Mouse (Mus musculus): ENCODE data around the gene Spty2d1. TPM values are rescaled to one million over a fixed set of nuclear protein-coding genes. Genes with fewer than 3 reads are reported as not detected.

Gene Spty2d1
- polyA plus RNA-seq, 1 experiment: 14.8 TPM

DNA sequence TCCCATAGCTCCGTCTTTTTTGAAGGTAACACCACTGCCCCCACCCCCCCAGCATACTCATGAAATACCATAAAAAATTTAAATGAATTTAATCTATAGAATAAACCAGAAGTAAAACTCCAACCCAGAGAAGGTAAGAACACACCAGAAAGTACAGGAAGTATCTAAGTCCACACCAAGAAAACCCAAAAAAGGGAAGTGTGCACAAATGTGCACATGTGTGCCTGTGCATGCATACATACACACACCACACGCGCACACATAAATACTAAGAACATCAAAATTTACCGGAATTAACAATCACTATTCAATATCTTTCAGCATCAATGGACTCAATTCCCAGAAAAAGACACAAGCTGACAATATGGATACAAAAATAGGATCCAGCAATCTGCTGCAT is 38.3 kb downstream of the Spty2d1 start:
- no peak for TF ChIP-seq CTCF (IDR thresholded peaks at IDR 0.05; ENCODE audit: low read depth, low read length)
- TF ChIP-seq POLR2A (IDR thresholded peaks at IDR 0.05; ENCODE audit: borderline replicate concordance, low read depth, low read length): no peak
- H3K4me3 ChIP-seq (ENCODE audit: insufficient read depth, low read length): no peak overlapping the region
- no peaks in the 10 kb centered on the region for H3K4me1 ChIP-seq (ENCODE audit: control insufficient read depth, insufficient read depth, low read length)
- H3K27ac ChIP-seq (ENCODE audit: insufficient read depth, low read depth, low read length): no peak overlapping the region

DNA sequence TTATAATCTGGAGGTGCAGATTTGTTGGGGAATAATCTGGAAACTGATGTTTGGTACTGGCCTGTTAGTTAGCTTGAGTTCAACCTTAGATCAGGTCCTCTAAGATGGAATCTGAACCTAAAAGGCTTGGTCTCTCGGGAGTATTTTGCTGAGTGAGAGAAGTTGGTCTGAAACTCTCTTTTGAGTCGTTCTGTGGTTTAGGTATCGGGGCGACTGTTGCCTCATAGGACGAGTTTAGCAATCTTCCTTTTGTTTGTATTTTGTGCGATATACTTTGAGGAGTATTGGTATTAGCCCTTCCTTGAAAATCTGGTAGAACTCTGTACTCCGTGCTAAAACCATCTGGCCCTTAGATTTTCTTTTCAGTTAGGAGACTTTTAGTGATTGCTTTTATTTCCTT is 44.1 kb downstream of the Spty2d1 start:
- peaks cover 7% of the 10 kb centered on the region for H3K4me1 ChIP-seq (ENCODE audit: control insufficient read depth, insufficient read depth, low read length)
- H3K4me3 ChIP-seq (ENCODE audit: insufficient read depth, low read length): no peak overlapping the region
- TF ChIP-seq CTCF (IDR thresholded peaks at IDR 0.05; ENCODE audit: low read depth, low read length): no peak
- TF ChIP-seq POLR2A (IDR thresholded peaks at IDR 0.05; ENCODE audit: borderline replicate concordance, low read depth, low read length): no peak
- H3K27ac ChIP-seq (ENCODE audit: insufficient read depth, low read depth, low read length): no peak overlapping the region

DNA sequence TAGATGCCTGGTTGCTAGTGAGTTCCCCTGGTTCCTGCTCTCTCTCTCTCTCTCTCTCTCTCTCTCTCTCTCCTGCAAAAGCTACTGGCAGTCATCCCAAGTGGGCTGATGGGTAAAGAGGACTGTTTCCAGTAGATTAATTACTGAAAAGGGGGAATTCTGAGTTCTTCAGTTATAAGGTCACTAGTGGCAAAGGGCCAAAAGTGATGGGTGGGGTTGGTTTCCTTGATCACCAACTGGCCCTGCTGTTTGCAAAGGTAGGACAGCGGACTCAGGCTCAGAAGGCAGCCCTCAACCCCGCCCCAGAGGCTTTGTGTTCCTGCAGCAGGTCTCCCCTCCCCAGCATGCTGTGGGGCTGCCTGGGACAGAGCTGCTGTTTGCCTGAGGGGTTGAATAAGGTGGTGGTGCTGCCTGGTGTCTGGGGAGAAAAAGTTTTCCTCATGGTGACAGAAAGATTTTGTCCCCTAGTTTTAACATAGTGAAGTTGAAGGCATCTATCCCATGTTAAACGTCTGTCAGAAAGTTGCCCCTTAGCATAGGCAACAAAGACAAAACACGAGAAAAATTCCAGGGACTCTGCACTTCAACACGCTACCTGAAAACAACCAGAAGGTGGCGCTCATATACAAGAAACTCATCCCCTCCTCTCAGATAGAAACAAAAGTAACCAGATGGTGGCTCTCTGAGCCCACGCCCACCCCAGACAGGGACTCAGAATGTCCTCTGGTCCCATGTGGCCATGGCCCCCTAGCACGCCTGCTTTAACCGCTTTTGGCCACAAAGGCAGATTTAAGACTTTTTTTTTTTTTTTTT is 45.2 kb downstream of the Spty2d1 start:
- H3K27ac ChIP-seq (ENCODE audit: insufficient read depth, low read depth, low read length): no peak overlapping the region
- no peak overlapping the region for H3K4me3 ChIP-seq (ENCODE audit: insufficient read depth, low read length)
- peak; percentile 71 for TF ChIP-seq CTCF (IDR thresholded peaks at IDR 0.05; ENCODE audit: low read depth, low read length)
- TF ChIP-seq POLR2A (IDR thresholded peaks at IDR 0.05; ENCODE audit: borderline replicate concordance, low read depth, low read length): no peak
- peaks cover 10% of the 10 kb centered on the region for H3K4me1 ChIP-seq (ENCODE audit: control insufficient read depth, insufficient read depth, low read length)

DNA sequence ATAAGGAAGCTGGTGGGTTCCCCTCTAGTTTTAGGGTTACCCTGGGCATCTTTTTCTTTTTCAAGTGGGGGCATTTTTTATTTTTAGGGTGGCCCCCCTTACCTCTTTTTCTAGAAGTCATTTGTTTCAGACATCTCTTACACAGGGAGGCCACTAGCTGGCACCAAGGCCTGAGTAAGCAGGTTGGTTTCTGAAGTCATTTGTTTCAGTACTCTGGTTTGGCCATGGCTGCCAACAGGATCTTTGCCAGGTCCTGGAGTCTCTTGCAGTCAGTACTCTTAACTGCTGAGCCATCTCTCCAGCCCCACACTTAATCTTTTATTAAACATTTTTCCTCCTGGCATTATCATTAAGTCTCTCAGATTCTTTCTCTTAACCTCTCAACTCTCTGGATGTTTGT is 46.1 kb downstream of the Spty2d1 start:
- Histone ChIP-seq H3K4me3 (ENCODE audit: insufficient read depth, low read length) (no peak overlapping the region), H3K27ac (ENCODE audit: insufficient read depth, low read depth, low read length) (no peak overlapping the region), H3K4me1 (ENCODE audit: control insufficient read depth, insufficient read depth, low read length) (peaks cover 12% of the 10 kb centered on the region)
- TF ChIP-seq CTCF (IDR thresholded peaks at IDR 0.05; ENCODE audit: low read depth, low read length) (no peak), POLR2A (IDR thresholded peaks at IDR 0.05; ENCODE audit: borderline replicate concordance, low read depth, low read length) (no peak)

DNA sequence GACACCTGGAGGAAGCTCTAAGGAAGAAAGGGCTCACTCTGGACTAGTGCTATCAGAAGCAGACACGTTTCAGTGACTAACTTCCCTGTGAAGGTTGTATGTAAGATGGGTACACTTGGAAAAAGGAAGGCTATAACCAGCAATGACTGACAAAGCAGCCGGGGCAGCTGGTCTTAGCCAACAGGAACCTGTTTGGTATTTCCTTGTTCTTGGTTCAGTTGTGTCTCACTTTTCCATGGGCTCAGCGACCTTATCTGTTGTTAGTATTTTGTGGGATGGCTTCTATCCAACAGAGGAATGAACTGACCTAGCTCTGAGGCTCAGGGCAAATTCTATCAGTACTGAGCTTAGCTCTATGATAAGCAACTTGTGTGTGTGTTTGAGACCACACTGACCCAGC is 47.2 kb downstream of the Spty2d1 start:
- Histone ChIP-seq H3K4me1 (ENCODE audit: control insufficient read depth, insufficient read depth, low read length) (peaks cover 13% of the 10 kb centered on the region), H3K27ac (ENCODE audit: insufficient read depth, low read depth, low read length) (no peak overlapping the region), H3K4me3 (ENCODE audit: insufficient read depth, low read length) (no peak overlapping the region)
- TF ChIP-seq POLR2A (IDR thresholded peaks at IDR 0.05; ENCODE audit: borderline replicate concordance, low read depth, low read length) (no peak), CTCF (IDR thresholded peaks at IDR 0.05; ENCODE audit: low read depth, low read length) (no peak)

DNA sequence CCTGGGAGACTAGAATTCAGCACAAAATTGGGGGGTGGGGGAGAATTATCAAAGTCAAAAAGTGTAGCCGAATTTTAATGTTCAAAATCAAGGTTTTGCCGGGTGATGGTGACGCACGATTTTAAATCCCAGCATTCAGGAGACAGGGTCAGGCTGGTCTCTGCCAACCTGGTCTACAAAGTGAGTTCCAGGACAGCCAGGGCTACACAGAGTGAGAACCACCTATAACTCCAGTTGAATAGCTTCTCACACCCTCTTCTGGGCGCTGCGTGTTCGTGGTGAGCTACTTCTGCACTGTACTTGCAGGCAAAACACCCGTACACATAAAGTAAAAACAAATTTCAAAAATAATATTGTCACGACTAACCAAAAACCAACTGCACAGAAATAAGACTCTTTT is 49.4 kb downstream of the Spty2d1 start:
- Histone ChIP-seq H3K4me1 (ENCODE audit: control insufficient read depth, insufficient read depth, low read length) (peaks cover 11% of the 10 kb centered on the region), H3K4me3 (ENCODE audit: insufficient read depth, low read length) (peak overlapping the region; percentile 94; the same call in 1 of the 2 replicates), H3K27ac (ENCODE audit: insufficient read depth, low read depth, low read length) (no peak overlapping the region)
- no peak for TF ChIP-seq POLR2A (IDR thresholded peaks at IDR 0.05; ENCODE audit: borderline replicate concordance, low read depth, low read length)
- TF ChIP-seq CTCF (IDR thresholded peaks at IDR 0.05; ENCODE audit: low read depth, low read length): no peak

DNA sequence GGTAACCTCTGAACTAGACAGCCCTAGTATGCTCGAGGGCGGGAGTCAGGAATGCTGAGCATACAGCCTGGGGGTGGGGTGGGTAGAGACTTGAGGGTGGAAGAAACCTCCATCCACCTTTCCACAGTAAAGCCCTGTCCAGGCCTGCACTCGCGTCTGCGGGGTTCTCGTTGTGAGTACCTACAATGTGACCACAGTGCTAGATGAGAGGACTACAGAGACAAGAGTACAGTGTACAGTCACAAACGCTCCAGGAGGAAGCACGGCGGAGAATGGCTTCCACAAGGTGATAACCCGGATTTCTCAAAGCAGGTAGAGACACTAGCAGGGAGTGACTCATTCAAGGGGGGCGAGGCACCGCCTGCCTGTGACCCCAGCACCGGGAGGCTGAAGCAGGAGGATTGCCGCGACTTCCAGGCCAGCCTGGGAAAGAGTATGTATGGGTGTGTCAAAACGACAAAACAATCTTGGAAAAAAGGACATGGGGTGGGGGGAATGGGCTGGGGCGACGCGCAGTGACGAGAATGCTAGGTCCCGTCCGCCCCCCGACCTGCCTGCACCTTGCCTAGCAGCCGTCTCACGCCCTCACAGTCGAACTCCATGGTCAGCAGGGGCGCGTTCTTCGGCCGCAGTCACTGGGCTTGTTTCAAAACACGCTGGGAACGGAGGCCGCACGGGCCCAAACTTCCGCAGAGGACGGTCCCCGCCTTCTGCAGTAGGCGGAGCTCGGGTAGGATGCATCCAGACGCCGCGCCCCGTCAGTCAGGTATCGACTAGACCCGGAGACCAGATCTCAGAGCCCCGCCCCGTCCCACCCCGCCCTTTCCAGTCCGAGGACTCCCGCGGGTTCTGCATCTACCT is 50.1 kb downstream of the Spty2d1 start, which contains the start of gene Uevld:
Gene Uevld (minus strand): TSS at position 697 of the 861 bp plus-strand sequence.
- TF ChIP-seq CTCF (IDR thresholded peaks at IDR 0.05; ENCODE audit: low read depth, low read length) (no peak), POLR2A (IDR thresholded peaks at IDR 0.05; ENCODE audit: borderline replicate concordance, low read depth, low read length) (no peak)
- no peak within 1 kb of the TSS for H3K27ac ChIP-seq (ENCODE audit: insufficient read depth, low read depth, low read length)

More for the DNA sequence above, 50.1 kb downstream of the Spty2d1 start, which contains the start of gene Uevld:
- Histone ChIP-seq H3K4me1 (ENCODE audit: control insufficient read depth, insufficient read depth, low read length) (peaks cover 6% of the 10 kb centered on the region), H3K4me3 (ENCODE audit: insufficient read depth, low read length) (peak within 1 kb of the TSS; percentile 94)

Other genes with a start within 250 kb of the Spty2d1 start
- gene Hps5, start 212.3 kb downstream of the Spty2d1 start, polyA plus RNA-seq (2012; ENCODE audit: insufficient read depth, insufficient read length, missing spikeins): 39.6 and 40.9 TPM in 2 replicates
- 37.0 and 40.5 TPM in 2 replicates for gene Gtf2h1, start 212.3 kb downstream of the Spty2d1 start, polyA plus RNA-seq (2012; ENCODE audit: insufficient read depth, insufficient read length, missing spikeins)
- 344 and 355 TPM in 2 replicates for gene Ldha, start 166.9 kb downstream of the Spty2d1 start, polyA plus RNA-seq (2012; ENCODE audit: insufficient read depth, insufficient read length, missing spikeins)
- not detected in 2 replicates for gene Ldhc, start 147.2 kb downstream of the Spty2d1 start, polyA plus RNA-seq (2012; ENCODE audit: insufficient read depth, insufficient read length, missing spikeins)
- 103 and 112 TPM in 2 replicates for gene Tsg101, start 88.4 kb downstream of the Spty2d1 start, polyA plus RNA-seq (2012; ENCODE audit: insufficient read depth, insufficient read length, missing spikeins)
- gene Uevld, start 49.9 kb downstream of the Spty2d1 start, polyA plus RNA-seq (2012; ENCODE audit: insufficient read depth, insufficient read length, missing spikeins): 11.3 and 17.4 TPM in 2 replicates
- gene Gm9999, start 24.8 kb downstream of the Spty2d1 start, polyA plus RNA-seq (2012; ENCODE audit: insufficient read depth, insufficient read length, missing spikeins): not detected in 2 replicates
- 100 and 103 TPM in 2 replicates for gene Tmem86a, start 42.2 kb upstream of the Spty2d1 start, polyA plus RNA-seq (2012; ENCODE audit: insufficient read depth, insufficient read length, missing spikeins)
- gene Ptpn5, start 125.3 kb upstream of the Spty2d1 start, polyA plus RNA-seq (2012; ENCODE audit: insufficient read depth, insufficient read length, missing spikeins): not detected in 2 replicates
- not detected in 2 replicates for gene Mrgpra6, start 196.5 kb upstream of the Spty2d1 start, polyA plus RNA-seq (2012; ENCODE audit: insufficient read depth, insufficient read length, missing spikeins)
- not detected in 2 replicates for gene Mrgpra9, start 244.4 kb upstream of the Spty2d1 start, polyA plus RNA-seq (2012; ENCODE audit: insufficient read depth, insufficient read length, missing spikeins)